Mouse (Mus musculus): ENCODE measurements at regions not wholly inside any gene's neighbourhood (a gene's known extent, or its start where the extent isn't known, plus 50 kb on each side); places are given as distances from the start of the nearest gene placed in this dataset.

DNA sequence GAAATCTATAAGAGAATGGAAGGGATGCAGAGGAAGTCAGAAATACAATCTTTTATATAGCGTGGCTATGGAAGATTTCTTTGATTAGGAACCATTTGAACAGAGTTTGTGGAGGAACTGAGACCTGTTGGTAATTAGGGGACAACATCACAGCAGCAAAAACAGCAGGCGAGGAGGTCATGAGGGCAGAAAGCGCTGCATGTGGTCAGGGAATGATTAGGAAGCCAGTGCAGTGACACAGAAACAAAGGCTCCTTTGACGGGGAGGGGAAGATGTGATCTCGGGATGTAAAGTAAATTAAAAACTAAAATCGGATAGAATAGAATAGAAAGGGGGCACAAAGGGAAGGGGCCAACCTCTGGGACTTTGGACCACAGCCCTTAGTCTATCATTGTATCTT, 199.6 kb upstream of the Noct start:
- no peak for DNase-seq (ENCODE audit: low spot score in 2 of 2)

DNA sequence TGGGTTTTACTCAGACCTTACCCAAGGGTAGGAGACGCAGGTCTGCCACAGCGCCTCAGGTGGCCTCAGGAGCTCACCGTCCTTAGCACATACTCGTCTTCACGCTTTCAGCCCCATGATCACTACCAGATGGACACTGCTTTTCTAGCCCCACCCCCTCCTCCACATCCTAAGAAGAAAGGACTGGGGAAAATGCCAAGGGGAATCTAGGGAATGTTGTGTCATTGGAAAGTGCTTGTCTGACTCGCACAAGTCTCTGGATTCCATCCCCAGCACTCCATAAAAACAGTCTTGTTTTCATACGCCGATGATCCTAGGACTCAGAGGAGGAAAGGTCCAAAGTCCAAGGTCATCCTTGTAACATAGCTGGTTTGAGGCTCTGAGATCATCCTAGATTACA, 192.4 kb upstream of the Noct start:
- DNase-seq (ENCODE audit: low spot score in 2 of 2) = peak in 1 of 2 experiments; percentile 30

DNA sequence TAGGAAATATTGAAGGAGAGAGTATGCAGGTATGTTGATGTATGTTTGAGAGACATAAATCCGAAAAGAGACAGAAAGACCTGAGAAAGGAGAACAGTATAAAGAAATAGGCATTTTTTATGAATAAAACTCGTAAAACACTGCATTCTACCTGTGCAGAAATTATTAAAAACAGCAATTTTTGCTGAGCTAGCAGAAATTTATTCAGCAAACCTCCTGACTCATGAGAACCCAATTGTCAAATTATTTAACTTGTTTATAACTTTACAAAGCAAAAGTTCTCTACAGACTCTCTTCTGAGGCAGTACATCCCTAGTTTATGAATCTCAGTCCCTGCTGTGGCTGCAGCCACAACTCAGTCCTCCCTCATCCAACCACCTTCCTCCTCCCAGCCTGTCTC, 191.0 kb upstream of the Noct start:
- DNase-seq (ENCODE audit: low spot score in 2 of 2) = no peak

GRCm38 (mm10) chr3:51036700-51037306, 187.4 kb upstream of the Noct start:
- DNase-seq (ENCODE audit: low spot score in 2 of 2) = no peak

- no peak for DNase-seq (ENCODE audit: low spot score in 2 of 2)
Observed at GRCm38 (mm10) chr3:51042223-51042846, 181.9 kb upstream of the Noct start.

DNA sequence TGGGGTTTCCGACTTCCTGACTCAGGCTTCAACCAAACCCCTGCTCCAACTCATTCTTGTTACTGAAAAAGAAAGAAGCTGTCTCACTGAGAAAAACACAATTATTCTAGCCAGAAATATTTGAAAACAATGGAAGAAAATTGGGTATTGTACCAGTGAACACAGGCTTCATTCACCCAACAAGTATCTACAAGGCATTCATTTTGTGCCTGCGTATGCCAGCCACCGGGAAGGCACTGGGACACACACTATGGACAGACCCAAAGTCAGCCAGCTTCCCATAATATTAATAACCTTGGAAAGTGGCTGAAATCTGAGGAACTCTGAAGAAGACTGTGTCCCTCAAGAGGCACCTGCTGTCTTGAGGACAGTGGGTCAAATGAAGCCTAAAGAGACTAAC, 175.5 kb upstream of the Noct start:
- no peak for DNase-seq (ENCODE audit: low spot score in 2 of 2)

GRCm38 (mm10) chr3:51050156-51050555, 174.1 kb upstream of the Noct start:
- DNase-seq (ENCODE audit: low spot score in 2 of 2) = no peak

- no peak for DNase-seq (ENCODE audit: low spot score in 2 of 2)
Observed at GRCm38 (mm10) chr3:51055004-51055403, 169.2 kb upstream of the Noct start.

DNA sequence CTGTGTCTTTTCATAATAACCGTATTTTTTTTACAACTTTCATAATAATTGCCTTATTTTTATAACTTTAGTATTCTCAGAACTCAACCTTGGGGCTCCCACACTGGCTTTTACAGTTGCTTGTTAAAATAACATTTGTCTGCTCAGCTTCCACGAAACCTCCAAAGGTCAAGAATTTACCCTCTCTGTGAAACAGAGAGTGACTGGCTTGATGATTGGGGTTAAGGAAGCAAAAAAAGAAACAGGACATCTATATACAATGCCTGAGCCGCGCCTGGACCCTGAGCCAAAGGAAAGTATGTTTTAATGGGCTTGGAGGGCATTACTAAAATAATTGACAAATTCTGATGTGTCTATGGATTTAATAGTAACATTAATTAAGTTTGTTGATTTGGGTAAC, 160.0 kb upstream of the Noct start:
- DNase-seq (ENCODE audit: low spot score in 2 of 2) = no peak

GRCm38 (mm10) chr3:51066373-51066772, 157.9 kb upstream of the Noct start:
- DNase-seq (ENCODE audit: low spot score in 2 of 2) = no peak

DNA sequence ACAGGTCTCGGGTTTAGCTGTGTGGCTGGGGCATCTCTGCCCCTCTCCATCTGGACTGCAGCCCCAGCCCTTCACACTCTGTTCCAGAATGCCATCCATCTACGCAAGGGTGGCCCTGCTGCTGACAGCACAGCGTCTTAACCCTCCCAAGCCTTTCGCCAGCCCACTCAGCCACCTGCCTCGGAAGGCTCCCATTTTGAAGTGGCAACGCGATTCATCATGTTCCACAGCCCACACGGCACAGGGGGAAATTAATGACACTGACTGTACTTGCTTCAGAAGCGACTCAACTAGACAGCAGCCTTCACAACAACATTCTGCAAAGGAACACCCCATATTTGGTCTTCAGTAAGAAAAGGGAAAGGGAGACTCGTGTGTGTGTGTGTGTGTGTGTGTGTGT, 151.8 kb upstream of the Noct start:
- no peak for DNase-seq (ENCODE audit: low spot score in 2 of 2)

GRCm38 (mm10) chr3:51073003-51073679, 151.1 kb upstream of the Noct start:
- DNase-seq (ENCODE audit: low spot score in 2 of 2) = no peak

GRCm38 (mm10) chr3:51073743-51074319, 150.4 kb upstream of the Noct start:
- DNase-seq (ENCODE audit: low spot score in 2 of 2) = no peak

DNA sequence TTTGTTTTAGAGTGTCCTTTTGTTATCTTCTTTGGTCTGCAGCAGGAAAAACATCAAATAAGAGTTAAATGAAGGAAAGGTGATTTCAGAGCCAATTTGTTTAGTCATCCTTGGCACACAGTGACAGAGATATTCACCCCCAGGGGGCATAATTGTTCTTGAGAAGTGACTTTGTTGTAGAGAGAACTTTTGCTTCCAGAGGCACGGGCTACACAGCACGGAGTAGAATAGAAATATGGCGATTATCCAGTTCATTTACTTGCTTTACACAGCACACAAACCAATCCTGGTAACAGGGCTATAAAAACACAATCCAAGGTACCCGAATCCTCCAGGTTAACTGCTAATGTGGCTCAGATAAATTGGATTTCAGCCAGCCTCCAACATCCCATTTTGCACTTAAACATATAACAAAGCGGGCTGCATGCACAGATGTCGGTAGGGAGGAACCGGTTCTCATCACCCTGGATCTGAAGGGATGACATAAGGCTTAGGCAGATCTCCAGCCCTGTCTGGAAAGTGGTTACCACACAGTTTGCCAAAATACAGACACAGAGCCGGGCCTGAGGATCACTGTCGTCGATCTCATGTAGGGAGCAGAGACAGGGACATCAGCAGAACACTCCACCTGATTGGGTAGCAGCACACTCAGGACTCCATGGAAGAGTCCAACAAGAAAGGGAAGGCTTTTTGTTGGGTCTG, 148.9 kb upstream of the Noct start:
- peak in 1 of 2 experiments; percentile 31 for DNase-seq (ENCODE audit: low spot score in 2 of 2)

DNA sequence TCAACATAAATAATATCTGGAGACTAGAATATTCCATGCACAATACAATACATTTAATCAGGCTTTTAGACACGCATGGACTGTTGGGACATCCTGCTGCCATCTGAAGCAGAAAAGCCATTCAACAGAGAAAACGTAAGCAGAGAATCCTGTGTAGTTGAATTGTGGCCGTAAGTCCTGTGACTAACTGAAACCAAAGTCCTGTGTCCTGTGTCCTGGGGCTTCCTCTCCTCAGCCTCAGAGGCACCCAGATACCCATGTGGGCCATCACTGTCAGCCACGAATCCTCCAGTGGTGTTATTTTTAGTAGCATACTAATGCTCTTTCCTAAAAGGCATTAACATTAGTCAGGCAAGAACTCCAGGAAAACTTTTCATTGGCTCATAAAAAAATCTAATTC, 145.8 kb upstream of the Noct start:
- no peak for DNase-seq (ENCODE audit: low spot score in 2 of 2)

GRCm38 (mm10) chr3:51080415-51080814, 143.8 kb upstream of the Noct start:
- DNase-seq (ENCODE audit: low spot score in 2 of 2) = no peak

DNA sequence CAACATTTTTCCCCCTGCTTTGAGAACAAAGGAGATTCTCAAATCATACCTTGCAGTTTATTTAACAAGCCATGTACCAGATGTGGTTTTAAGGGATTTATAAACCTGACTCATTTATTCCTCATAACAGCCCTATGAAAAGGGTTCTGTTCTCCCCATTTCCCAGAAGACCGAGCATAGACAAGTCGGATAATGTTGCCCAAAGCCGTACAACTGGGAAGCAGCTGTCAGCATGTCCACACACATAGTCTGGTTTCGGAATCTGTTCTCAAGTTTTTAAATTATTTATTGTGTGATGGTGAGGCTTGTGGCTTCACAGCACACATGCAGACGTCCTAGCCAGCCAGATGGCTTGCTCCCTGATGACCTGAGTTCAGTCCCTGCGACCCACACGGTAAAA, 143.4 kb upstream of the Noct start:
- no peak for DNase-seq (ENCODE audit: low spot score in 2 of 2)

DNA sequence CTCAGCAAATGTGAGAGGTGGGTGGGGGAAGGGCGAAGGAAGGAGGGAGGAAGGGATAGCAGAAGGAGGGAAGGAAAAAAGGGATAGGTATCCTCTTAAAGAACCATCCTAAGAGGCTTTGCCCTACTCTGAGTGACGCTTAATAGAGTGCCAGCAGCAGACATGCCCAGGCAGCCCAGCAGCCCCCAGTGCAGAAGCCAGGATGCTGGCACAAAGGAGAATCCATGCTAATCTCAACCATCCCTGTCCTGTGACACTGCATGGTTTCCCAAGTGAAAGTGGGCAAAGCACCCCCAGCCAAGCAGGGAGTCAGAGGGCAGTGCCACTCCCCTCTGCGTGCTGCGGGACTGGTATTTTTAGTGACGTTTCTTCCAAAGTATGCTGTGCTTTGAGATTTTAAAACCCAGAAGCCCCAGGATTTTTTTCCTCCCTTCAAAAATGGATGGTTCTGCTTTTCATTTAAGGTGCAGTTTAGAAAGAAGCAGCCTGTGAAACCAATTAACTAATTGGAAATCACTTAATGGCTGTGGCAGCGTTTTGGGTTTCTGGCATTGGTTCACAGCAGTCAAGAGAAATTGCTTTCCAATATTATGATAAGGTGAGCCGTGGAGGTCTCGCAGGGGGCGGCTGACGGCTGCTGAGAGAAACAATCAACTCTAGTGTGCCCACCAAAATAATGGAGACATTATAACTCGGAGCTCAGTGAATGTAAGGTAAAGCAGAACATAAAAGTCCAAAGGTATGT, 141.2 kb upstream of the Noct start:
- DNase-seq (ENCODE audit: low spot score in 2 of 2) = no peak

DNA sequence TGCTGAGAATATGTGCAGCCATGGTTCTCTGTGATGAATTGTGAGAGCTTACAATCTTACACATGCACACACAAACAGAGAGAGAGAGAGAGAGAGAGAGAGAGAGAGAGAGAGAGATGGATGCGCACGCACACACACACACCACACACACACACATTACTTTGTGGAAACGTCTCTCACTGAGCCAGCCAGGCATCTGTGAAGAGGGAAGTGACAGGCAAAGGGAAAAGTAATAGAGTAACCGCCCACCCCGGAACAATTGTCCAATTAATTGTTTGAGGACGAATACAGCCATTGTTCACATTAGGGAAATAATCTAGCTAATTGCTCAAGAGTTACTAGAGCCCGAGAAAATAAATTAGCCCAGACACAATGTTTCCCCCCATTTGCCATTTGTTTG, 140.7 kb upstream of the Noct start:
- DNase-seq (ENCODE audit: low spot score in 2 of 2) = no peak

GRCm38 (mm10) chr3:51086441-51086849, 137.8 kb upstream of the Noct start:
- no peak for DNase-seq (ENCODE audit: low spot score in 2 of 2)

GRCm38 (mm10) chr3:51087076-51087475, 137.2 kb upstream of the Noct start:
- DNase-seq (ENCODE audit: low spot score in 2 of 2) = no peak
